In the genomic region with DNA sequence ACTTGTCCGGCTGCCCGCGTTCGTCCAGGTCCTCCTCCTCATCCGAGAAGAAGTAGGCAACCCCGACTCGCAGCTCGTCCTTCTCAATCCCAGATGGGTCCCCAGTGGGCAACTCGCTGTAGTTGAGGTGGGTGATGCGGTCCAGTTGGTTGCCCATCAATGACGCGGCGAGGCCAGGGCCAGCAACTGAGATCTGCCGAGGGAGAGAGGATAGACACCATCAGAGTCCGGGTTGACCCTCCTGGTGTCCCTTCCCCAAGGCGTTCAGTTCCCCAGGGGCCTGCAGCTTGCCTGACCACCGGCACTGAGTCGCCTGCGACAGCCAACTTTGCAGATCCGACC, we compare ENCODE assay signal across 8 mouse cellular contexts. TPM values are rescaled to one million over a fixed set of nuclear protein-coding genes. Genes with fewer than 3 reads are reported as not detected.
DNase-seq lines count a peak whose midpoint lies in the region; ATAC-seq and TF ChIP-seq lines count a peak whose summit lies in the region.

No protein-coding gene starts in this region.

- ATAC-seq in hindbrain, embryonic 16.5 days = no peak
- ATAC-seq in liver, embryonic 14.5 days (ENCODE audit: insufficient read depth) = no peak

- no peaks in the 10 kb centered on the region for H3K27me3 ChIP-seq in thymus, adult 2 months (ENCODE audit: control insufficient read depth, insufficient read depth, low read length)
- no peaks in the 10 kb centered on the region for H3K27me3 ChIP-seq in hindbrain, embryonic 16.5 days (replicated peaks; ENCODE audit: control insufficient read depth, insufficient read depth, low read length)
- peaks cover 38% of the 10 kb centered on the region for H3K27me3 ChIP-seq in liver, embryonic 14.5 days (ENCODE audit: control insufficient read depth, insufficient read depth, low read length)

- 9% methylated on average over 20 of the region's 20 CpGs for WGBS in thymus, adult 2 months
- WGBS in hindbrain, embryonic 16.5 days = 1% methylated on average over 15 of the region's 20 CpGs
- WGBS in liver, embryonic 14.5 days (ENCODE audit: insufficient replicate concordance) = 1% methylated on average over 20 of the region's 20 CpGs

- H3K4me3 ChIP-seq in thymus, adult 2 months (ENCODE audit: control insufficient read depth, insufficient read depth, low read length) = no peak overlapping the region
- peak overlapping the region; percentile 70 for H3K4me3 ChIP-seq in hindbrain, embryonic 16.5 days (ENCODE audit: low read length)
- H3K4me3 ChIP-seq in liver, embryonic 14.5 days (ENCODE audit: insufficient read depth in 1 of 2, low read depth in 2 of 2, low read length in 2 of 2) = peak overlapping the region; percentile 1 to 31; a peak in 2 of 4 replicates

- peak; percentile 5 for DNase-seq in cerebellum, adult 8-10 months
- no peak for DNase-seq in cerebellum, adult 11 months
- DNase-seq in thymus, postnatal 4 days = peak; percentile 4
- DNase-seq in thymus, adult 2 months = no peak
- no peak for DNase-seq in liver, embryonic 14.5 days (ENCODE audit: low read depth in 3 of 3, low spot score in 3 of 3)
- DNase-seq in right cerebral cortex, postnatal 14 days = peak; percentile 27
- DNase-seq in spleen, postnatal 10 days (ENCODE audit: low spot score in 2 of 2) = no peak

- H3K4me1 ChIP-seq in thymus, adult 2 months (replicated peaks; ENCODE audit: control insufficient read depth, insufficient read depth, low read length) = no peaks in the 10 kb centered on the region
- peaks cover 14% of the 10 kb centered on the region for H3K4me1 ChIP-seq in hindbrain, embryonic 16.5 days (ENCODE audit: control insufficient read depth, insufficient read depth, low read depth, low read length)
- H3K4me1 ChIP-seq in liver, embryonic 14.5 days (replicated peaks; ENCODE audit: control insufficient read depth in 2 of 2, insufficient read depth in 2 of 2, low read length in 1 of 2) = no peaks in the 10 kb centered on the region

- no peak for TF ChIP-seq POLR2A in thymus, adult 2 months (IDR thresholded peaks at IDR 0.05; ENCODE audit: control insufficient read depth, extremely low read depth, insufficient read depth, low read length, poor library complexity)

- no peaks in the 10 kb centered on the region for H3K36me3 ChIP-seq in thymus, adult 2 months (ENCODE audit: control insufficient read depth, insufficient read depth, low read length)
- H3K36me3 ChIP-seq in hindbrain, embryonic 16.5 days (ENCODE audit: control insufficient read depth, insufficient read depth, low read length) = no peaks in the 10 kb centered on the region
- no peaks in the 10 kb centered on the region for H3K36me3 ChIP-seq in liver, embryonic 14.5 days (replicated peaks; ENCODE audit: control insufficient read depth, insufficient read depth, low read depth)

- peak overlapping the region; percentile 82 for H3K9ac ChIP-seq in hindbrain, embryonic 16.5 days (ENCODE audit: low read depth, low read length)
- H3K9ac ChIP-seq in liver, embryonic 14.5 days (replicated peaks) = no peak overlapping the region

- peak overlapping the region; percentile 73 for H3K4me2 ChIP-seq in hindbrain, embryonic 16.5 days (ENCODE audit: low read length)
- peak overlapping the region; percentile 43 for H3K4me2 ChIP-seq in liver, embryonic 14.5 days (ENCODE audit: low read depth)

- no peak overlapping the region for H3K27ac ChIP-seq in thymus, adult 2 months (ENCODE audit: control insufficient read depth, insufficient read depth, low read length)
- peak overlapping the region; percentile 77 for H3K27ac ChIP-seq in hindbrain, embryonic 16.5 days (ENCODE audit: low read depth, low read length)
- H3K27ac ChIP-seq in liver, embryonic 14.5 days = no peak overlapping the region

- TF ChIP-seq EP300 in liver, embryonic 14.5 days (IDR thresholded peaks at IDR 0.05; ENCODE audit: low read depth) = no peak

- no peaks in the 10 kb centered on the region for H3K9me3 ChIP-seq in hindbrain, embryonic 16.5 days (ENCODE audit: control insufficient read depth, low read length)
- H3K9me3 ChIP-seq in liver, embryonic 14.5 days (ENCODE audit: control insufficient read depth, low read length) = no peaks in the 10 kb centered on the region

- no peak for TF ChIP-seq CTCF in thymus, adult 2 months (IDR thresholded peaks at IDR 0.05; ENCODE audit: borderline replicate concordance, control insufficient read depth, extremely low read depth, insufficient read depth, low read length, poor library complexity)
- no peak for TF ChIP-seq CTCF in liver, embryonic 14.5 days (IDR thresholded peaks at IDR 0.05; ENCODE audit: low read depth)

RNA-seq across cellular contexts. Expression of gene Fam84a, which starts 1.3 kb away (rescaled TPM):
- 1.2 and 1.5 TPM in 2 replicates for polyA plus RNA-seq in thymus, adult 2 months (2012; rRNA removed)
- 75.2 and 84.4 TPM in 2 replicates for polyA plus RNA-seq in hindbrain, embryonic 16.5 days (2015; fragmentation: Nextera tagmentation; extraction: Ambion mirVana)
- polyA plus RNA-seq in liver, embryonic 14.5 days (2012; rRNA removed) = 0.27 and 0.47 TPM in 2 replicates
- polyA plus RNA-seq in liver, embryonic 14.5 days (2014; fragmentation: Nextera tagmentation; extraction: Ambion mirVana) = 0.79 and 1.00 TPM in 2 replicates

Comparison
In these comparisons a context has a peak if more than half of its experiments do, and no peak if none do; other contexts are left out.
1. DNase-seq: peak in cerebellum, adult 8-10 months (single experiment), thymus, postnatal 4 days (single experiment) and right cerebral cortex, postnatal 14 days (single experiment); none in cerebellum, adult 11 months (single experiment), thymus, adult 2 months (single experiment), liver, embryonic 14.5 days (0 of 3) and spleen, postnatal 10 days (0 of 2).
2. RNA of gene Fam84a, which starts 1.3 kb away (polyA plus RNA-seq): 75.2 to 84.4 TPM in hindbrain, embryonic 16.5 days; 1.2 to 1.5 TPM in thymus, adult 2 months and 0.27 to 1.00 TPM in liver, embryonic 14.5 days; every median in the first group is over 10 times any median in the second.